Mouse (Mus musculus) heart, adult 18-20 months (tissue): Measurements from ENCODE around the gene Pdzd2. TPM values are rescaled to one million over a fixed set of nuclear protein-coding genes. Genes with fewer than 3 reads are reported as not detected.

ENCODE experiments used
- DNase-seq, 2 experiments: peaks; one replicate each; pipeline ENCODE4 v3.0.0; 2021 to 2022; ENCODE audit warnings: mixed read lengths in 1 of 2
- total RNA-seq, 2 experiments: library from RNA; stranded (reverse); gene quantifications; 2 replicates each; pipeline ENCODE4 v1.2.3; 2021

The Pdzd2 gene
- total RNA-seq, 2 experiments from 2014 or later, result 68.0 to 82.0 TPM

DNA sequence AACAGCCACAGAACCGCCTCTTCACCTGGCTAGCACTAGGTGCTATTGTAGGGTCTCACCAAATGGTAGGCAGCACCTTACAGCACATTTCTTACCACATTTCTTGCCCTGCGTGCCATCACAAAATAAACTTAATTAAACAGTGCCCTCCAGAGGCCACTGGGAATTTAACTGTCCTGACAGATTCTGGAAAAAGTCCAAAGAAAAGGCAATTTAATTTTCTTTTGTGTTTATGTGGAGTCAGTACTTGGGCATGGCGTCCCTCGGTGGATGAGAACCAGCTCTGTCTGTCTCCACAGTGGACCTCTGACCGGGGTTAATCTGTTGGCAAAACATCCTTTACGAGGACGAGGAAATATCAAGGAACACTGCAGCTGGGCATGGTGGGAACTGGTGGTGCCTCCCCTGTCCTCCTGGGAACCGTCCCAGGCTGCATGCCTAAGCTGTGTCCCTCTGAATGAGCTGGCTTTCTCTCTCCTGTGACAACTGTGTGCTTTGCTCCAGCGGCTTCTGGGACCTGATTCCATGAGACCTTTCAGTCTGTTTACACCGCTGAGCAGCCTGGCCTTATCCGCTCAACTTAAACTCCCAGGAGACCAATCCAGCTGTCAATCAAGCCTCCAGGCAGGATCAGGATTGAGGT is 162.5 kb downstream of the Pdzd2 start:
- DNase-seq, result peak; percentile 57 to 83

DNA sequence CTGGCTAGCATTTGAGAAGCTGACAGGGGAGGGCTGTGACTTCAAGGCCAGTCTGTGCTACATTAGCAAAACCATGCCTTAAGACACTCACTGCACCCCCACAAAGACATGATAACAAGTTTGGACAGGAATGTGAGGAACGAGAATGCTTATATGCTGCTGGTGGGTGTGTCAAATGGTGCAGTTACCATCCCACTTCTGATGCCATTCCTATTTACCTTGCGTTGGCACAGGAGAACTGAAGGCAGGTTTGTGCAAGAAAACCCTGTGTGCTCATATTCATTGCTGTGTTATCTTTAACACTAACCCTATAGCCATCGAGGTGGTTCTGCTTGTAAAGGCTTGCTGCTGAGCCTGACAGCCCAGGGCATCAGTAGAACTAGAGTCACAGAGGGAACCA is 166.1 kb downstream of the Pdzd2 start:
- no peak for DNase-seq

DNA sequence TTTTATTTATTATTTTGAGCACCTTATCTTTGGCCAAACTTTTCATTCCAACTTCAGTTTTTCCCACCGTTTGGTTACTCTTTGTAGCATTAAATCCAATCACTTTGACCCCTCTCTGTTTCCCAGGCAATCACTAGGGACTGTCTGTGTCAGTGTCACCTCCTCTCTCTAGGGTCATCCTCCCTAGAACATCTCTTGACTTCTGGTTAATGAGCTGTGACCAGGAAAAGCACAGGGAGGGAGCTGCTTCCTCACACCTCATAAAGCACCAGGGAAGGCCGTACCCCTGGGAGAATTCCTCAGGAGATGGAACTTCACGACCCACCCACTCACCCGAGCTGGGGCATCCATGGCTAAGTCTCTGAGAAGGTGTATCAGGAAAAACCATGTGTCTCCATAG is 168.6 kb downstream of the Pdzd2 start:
- DNase-seq, result no peak

DNA sequence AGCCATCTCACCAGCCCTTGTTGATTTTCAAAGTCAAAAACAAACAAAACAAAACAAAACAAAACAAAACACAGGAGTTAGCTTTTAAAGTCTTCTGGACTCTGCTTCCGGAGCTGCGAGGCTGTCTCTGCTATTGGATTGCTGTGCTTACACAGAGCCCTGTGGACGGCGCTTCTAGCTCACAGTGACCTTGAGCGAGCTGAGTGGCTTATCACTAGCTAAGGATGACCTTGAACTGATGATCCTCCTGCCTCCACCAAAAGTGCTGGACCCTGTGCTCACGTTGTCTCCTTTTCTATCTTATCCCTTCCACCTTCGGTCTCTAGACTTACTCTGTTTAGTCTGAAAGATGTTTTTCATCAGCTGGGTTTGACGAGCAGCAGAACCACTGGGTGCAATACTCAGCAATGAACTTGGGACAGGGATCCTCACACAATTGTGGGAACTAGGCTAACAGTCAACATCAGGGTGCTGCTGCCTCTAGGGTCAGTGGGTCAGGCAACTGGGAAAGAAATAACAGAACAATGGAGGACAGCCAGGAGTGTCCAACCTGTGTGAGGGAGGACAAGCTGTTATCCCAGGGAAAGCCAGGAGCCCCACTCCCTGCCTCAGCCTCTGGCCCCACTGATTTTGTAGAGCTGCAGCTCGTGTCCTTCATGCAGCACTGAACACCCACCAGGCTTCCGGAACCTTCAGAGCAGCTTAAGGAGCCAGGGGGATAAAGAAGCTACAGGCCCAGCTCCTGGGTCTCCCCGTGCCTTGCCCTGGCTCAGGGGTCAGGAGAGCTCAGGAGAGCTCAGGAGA is 172.9 kb downstream of the Pdzd2 start:
- DNase-seq, result peak in 1 of 2 experiments; percentile 15

DNA sequence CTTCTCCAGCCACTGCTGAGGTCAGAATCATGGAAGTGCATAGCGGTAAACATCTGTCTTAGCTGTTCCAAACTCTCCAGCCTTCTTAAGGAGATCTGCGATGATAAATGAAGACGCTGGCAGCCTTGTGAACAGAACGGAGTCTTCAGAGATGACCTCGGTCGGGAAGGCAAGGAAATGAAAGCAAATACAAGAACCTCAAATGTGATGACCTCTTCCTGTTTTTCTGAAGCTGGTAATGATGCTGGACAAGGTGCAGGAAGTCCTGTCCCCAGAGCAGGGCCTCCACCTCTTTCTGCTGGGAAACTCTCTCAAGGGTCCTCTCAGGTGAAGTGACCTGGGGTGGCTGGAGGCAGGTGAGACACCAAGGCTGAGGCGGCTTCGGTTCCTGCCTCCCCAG is 174.4 kb downstream of the Pdzd2 start:
- peak; percentile 25 to 58 for DNase-seq

DNA sequence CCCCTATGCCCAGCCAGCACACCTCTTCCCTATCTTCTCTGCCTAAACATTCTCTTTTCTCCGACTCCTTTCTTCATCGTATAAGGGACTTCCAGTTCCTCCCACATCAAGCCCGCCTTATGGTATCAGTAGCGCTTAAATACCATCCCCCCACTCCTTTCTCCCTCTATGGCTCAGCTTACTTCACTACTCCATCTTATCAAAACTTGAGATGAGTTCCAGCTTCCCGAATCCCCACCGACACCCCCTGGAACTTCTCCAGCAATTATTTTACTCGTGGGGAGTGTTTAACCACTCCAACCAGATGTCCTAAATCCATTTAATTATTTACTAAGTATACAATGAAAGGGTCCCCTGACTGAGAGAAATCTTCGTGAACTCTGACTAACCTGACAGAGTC is 179.2 kb downstream of the Pdzd2 start:
- no peak for DNase-seq

DNA sequence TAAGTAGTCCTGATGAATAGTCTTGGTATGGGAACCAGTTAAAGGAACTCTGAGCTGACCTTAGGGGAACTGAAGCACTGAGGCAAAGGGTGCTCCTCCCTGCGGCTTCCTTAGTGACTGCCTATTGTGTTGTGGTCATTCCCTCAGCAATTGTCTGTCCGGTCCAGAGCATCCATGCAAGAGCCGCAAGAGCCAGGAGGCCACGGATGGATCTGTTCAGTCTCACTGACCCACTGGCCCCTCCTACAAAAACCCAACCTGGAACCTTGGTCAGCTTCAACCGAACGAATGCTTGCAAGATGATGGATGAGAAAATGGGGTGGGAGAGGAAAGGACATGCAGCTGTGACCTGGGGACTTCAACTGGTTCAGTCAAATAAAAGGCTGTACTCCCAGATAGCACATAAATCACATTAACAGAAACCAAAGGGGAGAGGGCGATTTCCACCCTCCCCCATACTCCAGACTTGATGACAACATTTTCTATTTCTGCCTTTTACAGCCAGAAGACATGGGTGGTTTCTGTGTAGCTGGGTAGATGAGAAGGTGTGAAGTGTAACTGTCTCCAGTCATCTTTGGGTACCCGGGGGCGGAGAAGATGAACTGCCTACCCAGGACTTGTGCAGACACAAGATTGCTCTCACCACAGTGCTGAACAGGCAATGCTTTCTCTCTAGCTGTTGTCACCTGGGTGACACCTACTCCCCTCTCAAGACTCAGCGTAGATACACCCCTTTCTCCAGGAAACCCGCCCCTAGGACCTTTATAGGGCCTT is 181.9 kb downstream of the Pdzd2 start:
- DNase-seq, result no peak

DNA sequence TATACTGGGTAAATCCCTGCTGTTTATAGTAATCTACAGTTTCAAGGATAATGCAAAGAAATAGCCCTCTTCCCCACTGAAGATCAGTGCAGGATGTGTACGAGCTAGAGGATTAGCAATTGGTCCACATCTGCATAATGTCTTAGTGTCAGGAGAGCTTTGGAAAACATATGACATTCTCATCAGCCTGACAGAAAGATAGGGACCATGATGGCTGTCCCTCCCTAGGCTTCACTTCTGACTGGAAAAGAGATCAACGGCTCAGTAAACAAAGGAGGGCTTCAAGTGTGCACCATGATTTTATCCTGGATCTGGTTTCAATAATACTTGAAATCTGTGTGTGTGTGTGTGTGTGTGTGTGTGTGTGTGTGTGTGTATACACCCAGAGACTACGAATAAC is 186.5 kb downstream of the Pdzd2 start:
- peak in 1 of 2 experiments; percentile 58 for DNase-seq

DNA sequence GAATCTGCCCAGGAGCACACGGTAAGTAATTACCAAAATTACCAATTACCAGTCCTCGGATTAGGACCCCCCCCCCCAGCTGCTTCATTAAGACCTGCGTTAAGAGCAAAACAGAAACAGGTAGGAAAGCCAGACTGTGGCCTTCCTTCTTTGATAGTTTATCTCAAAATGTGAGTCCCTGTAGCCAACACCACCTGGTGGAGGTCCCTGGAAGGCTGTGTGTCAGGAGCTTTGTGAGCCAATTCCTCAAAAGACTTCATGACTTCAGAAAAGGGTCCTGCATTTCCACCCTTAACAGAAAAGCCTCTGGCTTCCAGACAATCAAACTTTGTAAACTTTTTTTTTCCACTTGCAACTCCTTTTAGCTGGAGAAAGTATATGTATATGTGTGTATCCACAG is 188.8 kb downstream of the Pdzd2 start:
- DNase-seq, result no peak

DNA sequence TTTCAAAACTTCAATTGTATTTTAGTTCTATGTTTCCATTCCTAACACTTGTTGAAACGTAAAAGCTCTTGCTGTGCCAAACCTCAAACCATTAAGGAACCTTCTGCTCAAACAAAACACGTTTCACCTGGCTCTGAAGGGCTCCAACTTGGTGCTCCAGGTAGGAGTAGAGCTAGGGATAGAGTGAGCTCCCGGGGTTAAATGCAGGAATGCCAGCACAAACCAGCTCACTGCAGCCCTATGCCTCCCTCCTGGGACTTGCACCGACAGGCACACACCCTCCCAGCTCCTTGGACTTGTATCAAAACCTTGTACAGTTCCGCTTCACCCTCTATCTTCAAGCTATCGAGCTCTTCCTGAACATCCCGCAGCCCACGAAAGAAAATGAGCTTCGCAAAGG is 189.3 kb downstream of the Pdzd2 start:
- peak; percentile 55 to 58 for DNase-seq

DNA sequence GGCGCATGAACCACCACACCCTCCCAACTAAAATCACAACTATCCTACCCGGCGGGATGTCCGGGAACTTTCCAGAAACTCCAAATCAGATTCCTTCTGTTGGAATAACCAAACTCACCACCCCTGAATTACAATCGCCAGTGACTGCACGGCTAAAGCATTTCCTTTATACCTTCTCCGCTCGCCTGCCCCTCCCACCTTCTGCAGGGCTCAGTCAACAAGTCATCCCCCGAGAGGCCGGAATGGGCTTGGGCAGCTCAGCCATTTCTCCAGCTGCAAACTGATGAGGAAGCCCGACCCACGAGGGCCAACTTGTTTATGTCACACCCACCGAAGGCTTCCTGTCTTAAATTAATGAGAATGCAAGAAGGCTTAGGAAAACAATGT is 189.8 kb downstream of the Pdzd2 start:
- DNase-seq, result peak in 1 of 2 experiments; percentile 93

DNA sequence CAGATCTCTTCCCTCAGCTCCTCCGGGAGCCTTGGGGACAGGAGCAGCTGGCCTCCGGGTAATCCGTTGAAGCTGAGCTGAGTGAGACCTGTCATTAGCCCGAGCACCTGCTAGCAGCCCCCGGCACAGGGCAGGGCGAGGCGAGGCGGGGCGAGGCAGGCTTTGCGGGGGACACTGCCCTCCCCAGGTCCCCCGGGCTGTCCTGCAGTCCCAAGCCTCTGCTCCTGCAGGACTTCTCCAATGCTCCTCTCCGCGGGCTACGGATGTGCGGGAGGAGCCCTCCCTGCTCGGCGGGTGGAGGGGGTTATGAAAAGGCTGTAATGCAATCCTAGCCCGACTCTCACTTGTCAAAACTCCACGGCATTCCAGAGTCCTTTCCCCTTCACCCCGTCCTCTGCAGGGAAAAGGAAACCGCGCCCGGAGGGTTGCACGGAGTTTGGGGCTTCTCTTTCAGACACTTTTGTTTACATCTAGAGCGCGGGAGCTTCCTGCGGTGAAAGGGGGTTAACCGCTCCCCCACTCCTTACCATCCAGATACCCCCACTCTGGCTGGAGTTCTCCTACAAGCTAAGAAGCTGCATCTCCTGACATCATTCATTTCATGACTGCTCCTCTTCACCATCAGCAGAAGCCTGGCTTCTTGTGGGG is 190.3 kb downstream of the Pdzd2 start:
- DNase-seq, result peak; percentile 58 to 83

DNA sequence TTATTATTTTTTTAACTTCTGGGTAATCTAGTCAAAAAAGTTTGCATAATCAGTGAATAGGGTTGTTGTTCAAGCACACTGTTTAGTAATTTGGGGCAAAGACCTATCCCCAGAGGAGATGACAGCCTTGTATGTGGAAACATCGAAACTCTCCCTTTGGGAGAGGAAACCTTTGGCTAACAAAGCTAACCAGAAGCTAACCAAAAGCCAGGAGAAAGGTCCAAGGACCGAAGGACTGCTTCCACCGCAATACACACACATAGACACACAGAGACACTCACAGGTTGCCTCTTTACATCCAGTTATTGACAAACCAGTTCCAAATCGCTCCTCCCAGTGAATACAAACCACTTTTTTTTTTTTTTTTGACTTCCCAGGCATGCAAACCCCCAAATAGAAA is 191.0 kb downstream of the Pdzd2 start:
- DNase-seq, result peak; percentile 50 to 56

DNA sequence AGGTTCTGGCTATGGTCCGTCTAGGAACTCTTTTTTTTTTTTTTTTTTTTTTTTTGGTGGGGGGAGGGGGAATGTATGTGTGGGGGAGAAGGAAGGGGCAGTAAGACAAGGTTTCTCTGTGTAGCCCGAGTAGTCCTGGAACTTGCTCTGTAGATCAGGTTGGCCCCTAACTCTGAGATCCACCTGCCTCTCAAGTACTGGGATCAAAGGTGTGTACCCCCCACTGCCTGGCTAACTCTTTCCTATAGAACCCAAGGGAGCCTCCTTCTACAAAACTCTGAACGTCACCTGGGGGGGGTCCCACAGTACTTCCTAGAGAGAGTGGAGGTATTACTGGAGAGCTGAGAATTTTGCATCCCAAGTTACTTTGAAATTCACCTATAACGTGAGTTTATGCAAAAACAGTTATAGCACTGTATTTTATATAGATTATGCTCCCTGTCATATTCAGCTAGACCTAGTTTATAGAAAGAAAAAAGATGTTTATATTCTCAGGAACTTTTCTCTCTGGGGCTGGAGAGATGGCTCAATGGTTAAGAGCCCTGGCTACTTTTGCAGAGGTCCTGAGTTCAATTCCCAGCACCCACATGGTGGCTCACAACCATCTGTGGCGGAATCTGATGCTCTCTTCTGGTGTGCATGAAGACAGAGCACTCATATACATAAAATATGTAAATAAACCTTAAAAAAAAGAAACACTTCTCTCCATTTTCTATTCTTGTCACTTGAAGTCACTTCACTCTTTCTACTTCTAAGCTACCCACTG is 191.9 kb downstream of the Pdzd2 start:
- no peak for DNase-seq

DNA sequence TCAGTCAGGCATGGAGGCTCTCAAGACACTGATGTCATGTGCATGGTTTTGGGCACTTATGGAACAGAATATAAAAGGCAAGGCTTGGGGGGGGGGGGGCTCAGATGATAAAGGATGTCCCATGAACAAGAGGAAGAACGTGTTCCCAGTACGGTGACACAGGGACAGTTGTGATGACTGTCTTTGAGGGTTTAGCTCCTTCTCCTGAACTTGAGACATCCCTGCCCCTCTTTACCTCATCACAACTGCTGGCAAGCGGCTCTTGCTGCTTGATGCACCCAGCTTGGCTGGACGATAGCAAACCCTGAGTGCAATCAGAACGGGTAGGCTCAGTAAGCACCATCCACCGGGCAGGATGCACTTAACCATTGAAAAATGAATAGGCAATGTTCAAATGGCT is 192.9 kb downstream of the Pdzd2 start:
- DNase-seq, result no peak

DNA sequence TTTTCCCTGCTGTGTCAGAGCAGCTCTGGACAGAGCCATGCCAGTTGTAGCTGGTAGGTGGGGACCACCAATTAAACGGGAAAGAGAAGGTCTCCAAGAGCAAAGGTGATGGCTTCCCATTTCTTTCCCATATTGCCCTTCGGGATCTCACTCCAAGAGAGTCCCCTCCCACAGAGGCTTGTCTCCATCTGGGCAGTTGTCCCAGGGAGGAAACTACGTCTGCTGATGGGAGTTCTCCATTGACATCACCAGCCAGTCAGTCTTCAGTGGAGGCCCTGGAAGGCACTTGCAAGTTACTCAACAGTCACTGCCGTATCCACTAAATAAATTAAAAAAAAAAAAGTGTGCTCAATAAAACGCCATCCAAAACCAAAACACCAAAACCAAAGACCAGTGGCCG is 194.1 kb downstream of the Pdzd2 start:
- DNase-seq, result peak; percentile 61 to 79

DNA sequence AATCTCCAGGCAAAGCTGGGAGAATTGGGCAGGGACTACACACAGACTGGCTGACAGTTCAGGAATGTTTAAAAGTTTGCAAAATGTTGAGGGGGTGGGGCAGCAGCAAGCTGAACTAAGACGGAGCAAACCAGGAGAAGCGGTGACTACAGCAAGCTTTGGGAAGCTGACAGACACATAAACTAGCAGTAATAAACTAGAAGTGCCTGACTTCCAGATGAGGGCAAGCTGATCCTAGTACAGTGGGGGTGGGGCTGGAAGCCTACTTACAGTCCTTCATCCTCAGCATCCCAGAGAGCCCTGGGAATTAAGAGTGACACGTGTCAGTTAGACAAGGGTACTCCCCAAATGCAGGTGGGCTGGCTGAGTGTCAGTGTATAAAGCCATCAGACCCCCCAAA is 194.5 kb downstream of the Pdzd2 start:
- DNase-seq, result no peak

DNA sequence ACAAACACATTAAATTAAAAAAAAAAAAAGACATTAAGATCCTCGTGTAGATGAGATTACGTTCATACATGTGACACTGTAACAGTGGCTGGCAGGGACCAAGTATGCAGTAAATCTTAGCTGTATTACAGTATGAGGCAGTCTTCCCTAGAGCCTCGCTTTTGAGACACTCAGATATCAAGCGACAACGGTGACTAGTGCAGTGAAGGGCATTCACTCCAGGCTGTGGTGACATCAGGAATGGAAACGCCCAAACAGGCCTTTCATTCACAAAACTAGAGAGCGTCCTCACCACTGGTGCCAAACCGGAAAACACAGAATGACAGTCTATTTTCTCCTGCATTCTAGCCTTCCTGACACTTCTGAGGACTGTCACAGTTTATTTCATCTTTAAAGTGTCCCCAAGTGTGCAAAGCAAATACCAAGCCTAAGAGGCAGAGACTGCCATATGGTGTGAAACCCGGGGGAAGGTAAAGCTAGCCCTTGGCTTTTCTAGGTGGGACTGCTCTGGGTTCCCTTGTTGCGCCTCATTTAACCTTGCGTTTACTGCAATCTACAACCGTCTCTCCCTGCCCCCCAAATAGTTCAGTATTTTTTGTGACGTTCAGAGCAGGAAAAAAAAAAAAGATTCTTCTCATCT is 195.9 kb downstream of the Pdzd2 start:
- DNase-seq, result no peak

DNA sequence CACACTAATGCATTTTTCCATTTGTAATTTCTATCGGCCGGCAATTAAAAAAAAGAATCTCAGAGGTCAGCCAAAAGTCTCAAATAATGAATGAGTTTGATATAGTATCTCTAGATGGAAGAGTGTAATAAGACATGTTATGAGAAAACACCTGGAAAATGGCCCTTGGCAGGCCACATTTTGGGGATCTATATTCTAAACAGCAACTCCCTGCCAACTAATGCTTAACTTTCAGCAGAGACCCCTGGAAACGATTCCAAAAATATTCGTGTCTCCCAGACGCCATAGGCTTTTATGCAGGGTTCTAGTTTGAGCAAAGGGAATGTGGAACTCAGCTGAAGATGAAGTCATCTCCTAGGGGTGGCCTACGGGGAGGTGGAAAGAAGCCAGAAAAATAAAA is 197.4 kb downstream of the Pdzd2 start:
- DNase-seq, result no peak

DNA sequence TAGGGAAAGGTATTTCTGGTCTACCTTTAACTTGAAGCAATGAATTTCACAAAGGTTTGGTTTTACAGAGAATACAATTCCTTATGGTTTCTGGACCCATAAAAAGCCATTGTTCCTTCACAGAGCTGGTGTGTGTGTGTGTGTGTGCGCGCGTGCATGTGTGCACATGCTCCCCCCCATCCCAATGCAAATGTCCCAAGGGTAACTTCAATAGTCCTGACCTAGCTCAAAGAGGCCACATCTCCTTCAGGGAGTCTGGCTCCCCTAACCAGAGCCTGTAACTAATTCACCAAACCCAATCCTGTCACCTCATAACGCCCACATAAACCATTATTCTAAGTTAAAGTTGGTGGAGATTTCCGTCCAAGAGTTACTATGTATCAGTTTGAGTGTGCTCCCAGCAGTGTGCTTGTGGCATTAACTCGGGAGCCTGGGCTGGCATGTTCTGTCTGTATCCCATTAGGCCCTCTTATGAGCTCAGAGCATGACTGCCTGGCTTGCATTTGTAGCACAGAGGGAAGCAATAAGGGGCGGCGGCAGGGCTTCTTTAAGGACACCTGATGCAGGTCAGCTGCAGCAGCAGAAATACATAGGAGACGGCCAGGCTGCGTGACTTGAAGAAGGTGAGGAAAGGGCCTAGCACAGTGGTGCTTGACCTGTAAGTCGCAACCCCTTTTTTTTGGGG is 200.0 kb downstream of the Pdzd2 start:
- DNase-seq, result no peak

DNA sequence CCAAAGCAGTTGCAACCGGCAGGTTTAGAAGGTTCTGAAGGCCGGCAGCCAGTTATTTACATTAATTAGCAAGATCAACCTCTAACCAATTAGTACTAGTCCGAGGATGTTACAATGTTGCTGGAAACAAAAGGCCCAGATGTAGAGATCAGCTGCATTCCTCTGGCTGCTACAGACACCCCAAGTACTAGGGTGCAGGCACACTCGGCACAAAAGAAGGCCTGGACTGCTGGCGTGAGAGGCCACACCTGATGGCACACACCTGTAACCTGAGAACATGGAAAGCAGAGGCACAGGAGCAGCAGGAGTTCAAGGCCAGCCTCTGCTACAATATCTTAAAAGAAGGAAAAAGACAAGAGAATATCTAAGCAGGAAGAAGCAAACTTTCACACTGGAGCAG is 206.5 kb downstream of the Pdzd2 start:
- DNase-seq, result no peak
